Mouse (Mus musculus): ENCODE measurements around the gene Bub1. TPM values are rescaled to one million over a fixed set of nuclear protein-coding genes. Genes with fewer than 3 reads are reported as not detected.

Bub1 gene
- 24.4 and 26.4 TPM in 2 replicates for polyA plus RNA-seq (2015; fragmentation: Nextera tagmentation; extraction: Ambion mirVana)

DNA sequence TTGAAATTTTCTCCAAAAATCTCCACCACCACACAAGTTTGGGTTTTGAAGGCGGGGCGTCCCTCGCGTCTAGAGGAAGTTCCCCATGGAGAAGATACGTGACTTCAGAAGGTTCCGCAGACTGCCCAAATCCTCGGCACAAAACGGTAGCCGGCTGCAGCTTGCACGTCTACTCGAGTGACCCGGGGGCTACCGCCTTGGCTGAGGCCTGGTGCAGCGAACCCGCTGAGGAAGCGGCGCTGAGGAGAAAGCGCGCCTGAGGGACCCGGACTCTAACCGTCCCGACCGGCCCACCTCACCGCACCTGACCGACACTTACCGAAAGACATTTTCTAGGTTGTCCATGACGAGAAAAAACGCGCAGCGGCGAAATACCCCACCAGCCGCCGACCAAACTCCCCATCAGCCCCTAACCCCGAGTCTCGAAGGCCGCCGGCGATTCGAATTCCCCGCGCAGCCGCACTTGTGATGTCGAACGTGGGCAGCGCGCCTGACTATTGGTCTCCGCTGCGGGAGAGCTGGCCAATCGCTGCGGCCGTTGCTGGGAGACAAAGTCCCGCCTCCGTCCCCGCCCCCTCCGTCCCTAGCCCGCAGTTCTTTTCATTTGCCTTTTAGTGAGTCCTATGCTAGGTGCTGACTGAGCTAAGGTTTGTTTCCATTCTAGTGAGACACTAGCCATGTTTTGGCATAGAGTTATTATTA is at the start of gene Bub1:
Gene Bub1, minus strand, starts transcription at position 465 of the 702 bp plus-strand sequence.
- Histone ChIP-seq H3K4me2 (replicated peaks) (peak within 1 kb of the TSS; percentile 78), H3K4me1 (replicated peaks) (peaks cover 15% of the 10 kb centered on the region), H3K4me3 (replicated peaks) (peak within 1 kb of the TSS; percentile 60), H3K9me3 (no peaks in the 10 kb centered on the region), H3K27ac (no peak within 1 kb of the TSS), H3K9ac (replicated peaks) (peak within 1 kb of the TSS; percentile 51), H3K27me3 (no peaks in the 10 kb centered on the region), H3K36me3 (no peaks in the 10 kb centered on the region)
- under 1% methylated on average over 56 of the region's 56 CpGs for WGBS
- ATAC-seq, result peak; percentile 99

DNA sequence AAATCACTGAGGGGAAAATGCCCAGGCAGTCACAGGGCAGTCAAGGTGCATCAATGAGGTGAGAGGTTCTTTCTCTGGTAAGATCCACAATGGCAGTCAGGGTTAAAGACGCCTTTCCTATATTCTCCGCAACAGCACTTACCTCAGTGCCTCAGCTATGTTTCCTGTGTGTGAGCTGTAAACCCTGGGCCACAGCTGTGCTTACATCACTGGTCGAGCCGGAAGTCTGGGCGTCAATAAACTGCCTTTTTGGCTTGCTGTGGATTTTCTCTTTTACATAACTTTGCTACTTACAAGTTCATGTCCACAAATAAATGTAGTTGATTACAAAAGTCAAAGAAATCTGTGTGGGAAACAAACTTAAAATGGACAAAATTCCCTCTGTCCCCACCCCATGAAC is 49.4 kb upstream of the Bub1 start:
- H3K36me3 ChIP-seq, result no peaks in the 10 kb centered on the region
- no peak overlapping the region for H3K27ac ChIP-seq
- H3K27me3 ChIP-seq, result no peaks in the 10 kb centered on the region
- no peak for ATAC-seq
- H3K4me3 ChIP-seq (replicated peaks), result no peak overlapping the region
- no peaks in the 10 kb centered on the region for H3K4me1 ChIP-seq (replicated peaks)
- 91% methylated on average over 5 of the region's 5 CpGs for WGBS
- no peak overlapping the region for H3K9ac ChIP-seq (replicated peaks)
- H3K4me2 ChIP-seq (replicated peaks), result no peak overlapping the region
- no peaks in the 10 kb centered on the region for H3K9me3 ChIP-seq

DNA sequence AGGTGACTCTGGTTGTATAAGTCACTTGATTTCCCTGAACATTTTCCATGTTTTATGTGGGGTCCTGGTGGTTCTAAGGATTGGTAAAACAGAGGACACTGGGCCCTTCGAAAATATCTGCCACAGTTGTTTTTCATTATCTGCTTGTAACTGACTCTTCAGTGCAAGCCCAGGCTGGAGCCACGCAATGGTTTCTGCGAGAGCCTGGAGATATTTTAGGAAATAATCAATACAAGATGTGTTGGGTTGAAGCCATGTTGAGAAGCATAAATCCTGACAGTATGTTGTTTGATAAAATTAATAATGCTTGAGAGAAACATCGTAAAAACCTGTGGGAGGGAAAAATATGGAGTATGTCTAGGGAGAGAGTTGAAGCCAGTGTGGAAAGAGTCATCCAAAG is 32.7 kb upstream of the Bub1 start:
- 92% methylated on average over 4 of the region's 4 CpGs for WGBS
- Histone ChIP-seq H3K4me2 (replicated peaks) (no peak overlapping the region), H3K27me3 (no peaks in the 10 kb centered on the region), H3K27ac (no peak overlapping the region), H3K36me3 (no peaks in the 10 kb centered on the region), H3K4me3 (replicated peaks) (no peak overlapping the region), H3K9me3 (no peaks in the 10 kb centered on the region), H3K4me1 (replicated peaks) (no peaks in the 10 kb centered on the region), H3K9ac (replicated peaks) (no peak overlapping the region)
- ATAC-seq, result no peak

DNA sequence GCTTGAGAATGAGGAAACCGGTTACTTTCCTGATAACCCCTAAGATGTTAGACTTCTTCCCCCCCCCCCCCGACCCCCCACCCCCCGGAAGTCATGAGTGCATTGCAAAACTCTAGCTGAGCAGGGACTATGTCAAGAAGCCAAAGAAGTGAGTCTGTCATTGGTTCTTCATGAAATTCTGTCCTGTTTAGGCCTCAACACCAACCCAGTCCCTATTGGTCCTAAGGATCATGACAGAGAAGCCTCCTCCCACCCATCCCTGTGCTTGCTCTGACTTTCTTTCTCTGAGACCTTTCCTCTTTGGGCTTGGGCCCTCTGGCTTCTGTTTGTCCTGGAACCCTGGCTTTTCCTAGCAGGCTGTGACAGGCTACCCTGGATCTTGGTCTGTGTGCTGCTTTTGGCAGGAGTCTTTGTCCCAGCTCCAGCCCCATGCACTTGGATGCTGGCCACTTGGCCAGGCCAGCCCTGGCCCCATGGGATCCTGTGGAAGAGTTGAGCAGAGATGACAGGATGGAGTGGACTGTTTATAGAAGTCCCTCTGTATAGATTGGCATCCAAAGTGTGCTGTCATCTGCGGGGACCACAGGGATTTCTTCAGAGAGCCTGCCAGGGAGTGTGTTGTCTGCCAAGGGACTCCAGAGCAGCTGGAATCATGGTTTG is 22.8 kb upstream of the Bub1 start:
- no peaks in the 10 kb centered on the region for H3K4me1 ChIP-seq (replicated peaks)
- no peaks in the 10 kb centered on the region for H3K27me3 ChIP-seq
- no peak overlapping the region for H3K27ac ChIP-seq
- 0 out of 2 replicates have a peak, but pooled peaks have one; percentile 24 for ATAC-seq
- no peak overlapping the region for H3K4me2 ChIP-seq (replicated peaks)
- WGBS, result 59% methylated on average over 3 of the region's 4 CpGs
- H3K36me3 ChIP-seq, result no peaks in the 10 kb centered on the region
- no peak overlapping the region for H3K9ac ChIP-seq (replicated peaks)
- H3K4me3 ChIP-seq (replicated peaks), result no peak overlapping the region
- no peaks in the 10 kb centered on the region for H3K9me3 ChIP-seq

DNA sequence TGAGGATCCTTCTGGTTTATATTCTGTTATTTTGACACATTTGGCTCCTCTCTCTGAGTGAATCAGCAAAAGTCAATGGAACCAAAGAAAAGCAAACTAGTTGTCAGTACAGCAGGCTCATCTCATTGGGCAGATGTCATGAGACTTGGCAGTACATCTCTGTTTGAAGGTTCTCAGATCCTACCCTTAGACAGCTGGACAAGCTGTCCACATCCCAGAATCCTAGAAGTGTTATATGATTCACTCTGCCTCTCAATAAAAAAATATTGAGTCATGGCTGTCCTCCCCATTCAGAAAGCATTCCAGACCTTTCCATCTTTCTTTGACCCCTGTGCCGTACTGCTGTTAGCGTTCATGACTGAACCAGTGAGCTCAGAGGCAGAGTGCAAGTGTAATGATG is 18.7 kb upstream of the Bub1 start:
- no peaks in the 10 kb centered on the region for H3K36me3 ChIP-seq
- no peak overlapping the region for H3K27ac ChIP-seq
- no peaks in the 10 kb centered on the region for H3K4me1 ChIP-seq (replicated peaks)
- no peak overlapping the region for H3K9ac ChIP-seq (replicated peaks)
- no peak for ATAC-seq
- no peaks in the 10 kb centered on the region for H3K9me3 ChIP-seq
- no peak overlapping the region for H3K4me2 ChIP-seq (replicated peaks)
- no peak overlapping the region for H3K4me3 ChIP-seq (replicated peaks)
- WGBS, result 87% methylated on average over 2 of the region's 2 CpGs
- no peaks in the 10 kb centered on the region for H3K27me3 ChIP-seq

DNA sequence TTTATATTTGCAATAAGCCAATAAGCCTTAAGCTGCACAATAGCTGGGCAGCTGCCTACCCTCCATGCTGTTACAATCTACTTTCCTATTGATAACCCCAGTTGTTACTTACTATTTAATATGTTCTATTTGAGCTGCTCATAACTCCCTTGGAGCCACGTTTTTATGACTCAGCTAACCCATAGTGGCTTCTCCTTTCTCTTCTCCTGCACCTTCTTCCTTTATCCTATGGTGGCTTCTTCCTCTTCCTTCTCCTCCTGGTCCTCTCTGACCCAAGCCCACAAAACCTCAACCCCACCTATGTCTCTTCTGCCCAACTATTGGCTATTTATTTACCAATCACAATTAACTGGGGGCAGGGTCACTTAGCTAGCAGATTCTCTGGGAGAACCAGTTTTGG is 14.9 kb upstream of the Bub1 start:
- ATAC-seq, result no peak
- no peaks in the 10 kb centered on the region for H3K9me3 ChIP-seq
- no peak overlapping the region for H3K4me2 ChIP-seq (replicated peaks)
- H3K27ac ChIP-seq, result no peak overlapping the region
- no peak overlapping the region for H3K9ac ChIP-seq (replicated peaks)
- no peaks in the 10 kb centered on the region for H3K4me1 ChIP-seq (replicated peaks)
- H3K36me3 ChIP-seq, result no peaks in the 10 kb centered on the region
- H3K4me3 ChIP-seq (replicated peaks), result no peak overlapping the region
- H3K27me3 ChIP-seq, result no peaks in the 10 kb centered on the region
- WGBS, result 37% methylated on average over 1 of the region's 1 CpGs

DNA sequence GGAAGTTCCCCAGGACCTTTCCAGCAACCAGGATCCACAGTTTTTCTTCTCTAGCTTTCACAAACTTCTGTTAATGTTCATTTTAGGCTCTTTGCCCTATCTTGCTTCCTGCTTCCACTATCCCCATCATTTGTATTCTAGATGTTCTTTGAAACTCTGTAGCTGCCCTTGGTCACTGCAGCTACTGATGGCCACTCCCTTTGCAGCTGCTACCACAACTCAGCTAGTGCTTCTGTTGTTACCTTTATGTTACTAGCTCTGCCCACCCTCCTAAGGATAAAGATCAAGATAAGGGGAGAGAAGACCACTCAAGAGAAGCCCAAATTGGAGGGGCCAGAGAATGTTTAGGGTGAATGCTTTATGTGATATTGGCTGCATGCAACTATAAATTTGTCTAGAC is 14.3 kb upstream of the Bub1 start:
- H3K9me3 ChIP-seq, result no peaks in the 10 kb centered on the region
- no peak overlapping the region for H3K9ac ChIP-seq (replicated peaks)
- H3K4me1 ChIP-seq (replicated peaks), result no peaks in the 10 kb centered on the region
- ATAC-seq, result no peak
- H3K4me3 ChIP-seq (replicated peaks), result no peak overlapping the region
- H3K27me3 ChIP-seq, result peaks cover 1% of the 10 kb centered on the region; the same call in 1 of the 2 replicates
- H3K36me3 ChIP-seq, result no peaks in the 10 kb centered on the region
- no peak overlapping the region for H3K4me2 ChIP-seq (replicated peaks)
- no peak overlapping the region for H3K27ac ChIP-seq

DNA sequence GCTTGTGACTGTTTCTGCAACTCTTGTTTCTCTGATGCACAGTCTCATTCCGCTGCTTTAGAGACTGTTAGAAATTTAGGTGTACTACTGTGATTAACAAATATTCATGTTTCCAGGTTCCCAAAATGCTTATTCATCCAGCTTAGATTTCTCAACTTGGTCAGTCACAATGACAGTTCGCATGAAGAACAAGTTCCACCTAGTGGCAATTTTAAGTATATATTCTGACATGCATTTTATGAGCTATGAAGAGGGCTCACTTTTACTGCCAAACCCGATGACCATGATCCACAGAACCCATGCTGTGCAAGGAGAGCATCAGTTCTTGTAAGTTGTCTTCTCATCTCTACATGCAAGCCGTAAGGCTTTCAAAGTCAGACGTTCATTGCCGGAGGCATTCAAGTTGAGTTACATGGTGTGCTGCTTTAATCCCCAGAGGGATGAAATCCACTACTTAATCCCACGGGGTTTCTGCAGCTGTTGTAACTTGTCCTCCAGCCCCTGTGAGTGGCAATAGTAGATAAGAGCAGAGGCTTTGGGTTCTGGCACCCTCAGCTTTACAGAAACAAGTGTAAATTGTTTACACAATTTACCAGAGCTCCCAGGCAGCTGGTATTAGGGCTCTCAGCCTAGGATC is 13.8 kb upstream of the Bub1 start:
- peaks cover 7% of the 10 kb centered on the region; the same call in 1 of the 2 replicates for H3K27me3 ChIP-seq
- H3K4me1 ChIP-seq (replicated peaks), result no peaks in the 10 kb centered on the region
- 50% methylated on average over 7 of the region's 7 CpGs for WGBS
- H3K4me2 ChIP-seq (replicated peaks), result no peak overlapping the region
- no peaks in the 10 kb centered on the region for H3K9me3 ChIP-seq
- no peaks in the 10 kb centered on the region for H3K36me3 ChIP-seq
- ATAC-seq, result no peak
- H3K27ac ChIP-seq, result no peak overlapping the region
- no peak overlapping the region for H3K9ac ChIP-seq (replicated peaks)
- H3K4me3 ChIP-seq (replicated peaks), result no peak overlapping the region

DNA sequence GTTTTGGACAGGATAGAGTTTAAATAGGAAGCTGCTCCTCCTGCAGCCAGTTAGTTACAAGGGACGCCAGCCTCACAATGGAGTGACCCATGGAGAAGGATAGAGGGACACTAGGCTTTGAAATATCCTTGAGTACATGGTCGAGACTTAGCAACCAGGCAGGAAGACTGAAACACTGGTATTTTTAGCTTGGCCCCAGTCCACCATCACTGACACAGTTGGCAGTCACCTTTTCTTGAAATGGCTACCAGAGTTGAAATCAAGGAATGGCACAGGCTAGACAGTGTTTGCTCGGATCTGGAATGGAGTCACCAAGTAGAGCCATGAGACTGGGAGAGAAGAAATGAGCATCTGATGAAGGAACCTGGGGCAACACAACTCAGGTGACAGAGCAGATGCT is 10.8 kb upstream of the Bub1 start:
- no peaks in the 10 kb centered on the region; the same call in 1 of the 2 replicates for H3K4me1 ChIP-seq (replicated peaks)
- 75% methylated on average over 3 of the region's 3 CpGs for WGBS
- H3K27ac ChIP-seq, result no peak overlapping the region

DNA sequence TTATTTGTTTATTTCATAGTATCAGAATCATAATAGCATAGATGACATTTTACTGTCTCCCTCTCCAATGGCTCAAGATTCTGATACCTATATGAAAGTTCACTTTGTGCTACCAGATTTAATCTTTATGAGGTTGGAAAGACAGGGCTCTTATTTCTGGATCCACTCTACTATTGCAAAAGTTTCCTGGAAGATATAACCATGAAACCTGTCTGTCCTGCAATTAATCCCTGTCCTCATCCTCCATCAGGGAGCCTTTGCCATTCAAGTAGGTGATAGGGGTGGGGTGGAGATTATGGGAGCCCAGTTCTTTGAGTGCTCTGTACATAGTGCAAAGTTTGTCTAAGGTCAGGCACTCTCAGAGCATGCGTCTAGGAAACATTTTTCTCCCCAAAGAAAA is 9.7 kb upstream of the Bub1 start:
- Histone ChIP-seq H3K9me3 (no peaks in the 10 kb centered on the region), H3K9ac (replicated peaks) (no peak overlapping the region), H3K27ac (no peak overlapping the region), H3K36me3 (no peaks in the 10 kb centered on the region), H3K4me3 (replicated peaks) (no peak overlapping the region), H3K4me1 (replicated peaks) (no peaks in the 10 kb centered on the region; the same call in 1 of the 2 replicates), H3K4me2 (replicated peaks) (no peak overlapping the region), H3K27me3 (peaks cover 23% of the 10 kb centered on the region)
- ATAC-seq, result no peak
- WGBS, result 83% methylated on average over 1 of the region's 1 CpGs

More for the DNA sequence above, 10.8 kb upstream of the Bub1 start:
- Histone ChIP-seq H3K4me2 (replicated peaks) (no peak overlapping the region), H3K27me3 (peaks cover 23% of the 10 kb centered on the region), H3K36me3 (no peaks in the 10 kb centered on the region), H3K9ac (replicated peaks) (no peak overlapping the region), H3K9me3 (no peaks in the 10 kb centered on the region), H3K4me3 (replicated peaks) (no peak overlapping the region)
- no peak for ATAC-seq

DNA sequence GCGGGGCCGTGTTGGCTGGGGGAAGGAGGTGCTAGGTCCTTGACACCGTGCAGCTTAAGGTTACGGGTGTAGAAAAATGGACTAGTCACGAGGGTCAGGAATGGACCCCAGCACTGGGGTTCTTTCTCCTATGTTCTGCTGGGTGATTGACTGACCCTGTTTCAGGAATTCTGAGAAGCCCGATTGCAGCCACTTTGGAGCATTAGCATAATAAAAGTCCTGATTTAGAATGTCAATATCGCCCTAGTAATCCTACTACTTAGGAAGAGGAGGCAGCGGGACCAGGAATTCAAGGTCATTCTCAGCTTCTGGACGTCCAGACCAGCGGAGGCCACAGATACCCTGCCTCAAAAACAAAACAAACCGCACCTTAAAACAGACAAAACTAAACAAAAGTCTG is 7.8 kb upstream of the Bub1 start:
- no peak overlapping the region for H3K9ac ChIP-seq (replicated peaks)
- no peaks in the 10 kb centered on the region for H3K9me3 ChIP-seq
- no peak overlapping the region for H3K4me2 ChIP-seq (replicated peaks)
- WGBS, result 4% methylated on average over 11 of the region's 11 CpGs
- no peaks in the 10 kb centered on the region for H3K36me3 ChIP-seq
- no peak for ATAC-seq
- H3K27me3 ChIP-seq, result peaks cover 23% of the 10 kb centered on the region
- H3K4me3 ChIP-seq (replicated peaks), result no peak overlapping the region
- no peaks in the 10 kb centered on the region; the same call in 1 of the 2 replicates for H3K4me1 ChIP-seq (replicated peaks)
- no peak overlapping the region for H3K27ac ChIP-seq

DNA sequence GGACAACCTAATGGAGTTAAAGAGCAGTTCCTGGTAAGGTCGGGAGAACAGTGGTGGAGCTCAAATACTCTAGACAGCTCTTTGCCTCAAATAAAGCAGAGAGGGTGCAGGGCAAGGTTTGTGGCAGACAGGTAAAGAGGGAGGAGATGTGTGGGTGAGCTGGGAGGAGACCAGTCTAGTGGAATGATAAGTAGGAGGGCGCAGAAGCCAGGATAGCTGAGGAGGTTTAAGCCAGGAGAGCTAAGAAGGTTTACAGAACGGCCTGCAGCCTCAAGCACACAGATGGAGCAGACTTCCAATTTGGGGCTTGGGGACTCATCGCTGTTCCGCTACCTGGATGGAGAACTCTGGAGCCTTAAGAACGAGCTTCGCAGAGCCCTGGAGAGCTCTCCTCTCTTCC is 6.9 kb upstream of the Bub1 start, which contains the start of gene Acoxl:
Gene Acoxl, plus strand, starts transcription at position 301 of the 400 bp plus-strand sequence.
- no peaks in the 10 kb centered on the region for H3K36me3 ChIP-seq
- peaks cover 23% of the 10 kb centered on the region for H3K27me3 ChIP-seq
- H3K4me2 ChIP-seq (replicated peaks), result no peak within 1 kb of the TSS
- ATAC-seq, result no peak
- no peak within 1 kb of the TSS for H3K9ac ChIP-seq (replicated peaks)
- no peaks in the 10 kb centered on the region for H3K9me3 ChIP-seq
- 72% methylated on average over 7 of the region's 7 CpGs for WGBS
- H3K4me3 ChIP-seq (replicated peaks), result no peak within 1 kb of the TSS
- no peaks in the 10 kb centered on the region; the same call in 1 of the 2 replicates for H3K4me1 ChIP-seq (replicated peaks)
- no peak within 1 kb of the TSS for H3K27ac ChIP-seq
